Mouse (Mus musculus) embryonic facial prominence, embryonic 11.5 days (tissue): ENCODE measurements around the gene Gm10273. TPM values are rescaled to one million over a fixed set of nuclear protein-coding genes. Genes with fewer than 3 reads are reported as not detected.

Experiments used
- ATAC-seq: fragments of 200-750 bp; cut with Nextera tagmentation; replicated peaks from 2 replicates; pipeline ENCODE4 v1.8.0; 2017; ENCODE audit warnings: low read depth; ENCODE audit not compliant: insufficient number of reproducible peaks, low FRiP score, low TSS enrichment
- DNase-seq: peaks from one replicate; pipeline ENCODE4 v3.0.0-alpha.2; 2015; ENCODE audit warnings: low spot score
- H3K27ac ChIP-seq: fragments of 300-500 bp; sonication (generic); replicated peaks from 2 replicates; pipeline ENCODE4 v1.5.1; 2014; ENCODE audit warnings: mild to moderate bottlenecking, low read depth, low read length, control low read depth
- H3K27me3 ChIP-seq: fragments of 300-500 bp; sonication (generic); 2 replicates; pipeline ENCODE4 v1.6.1; 2014; ENCODE audit warnings: mild to moderate bottlenecking, low read length, moderate library complexity, mixed read lengths; ENCODE audit not compliant: control insufficient read depth, insufficient read depth
- H3K36me3 ChIP-seq: fragments of 300-500 bp; sonication (generic); replicated peaks from 2 replicates; pipeline ENCODE4 v1.6.1; 2014; ENCODE audit warnings: low read depth, mild to moderate bottlenecking, low read length, moderate library complexity, mixed read lengths; ENCODE audit not compliant: control insufficient read depth, insufficient read depth
- H3K4me1 ChIP-seq: fragments of 300-500 bp; sonication (generic); 2 replicates; pipeline ENCODE4 v1.6.1; 2014; ENCODE audit warnings: low read length, mixed read lengths; ENCODE audit not compliant: control insufficient read depth, insufficient read depth
- H3K4me2 ChIP-seq: fragments of 300-500 bp; sonication (generic); 2 replicates; pipeline ENCODE4 v1.6.1; 2014; ENCODE audit warnings: low read depth, mild to moderate bottlenecking, control low read depth, low read length, moderate library complexity
- H3K4me3 ChIP-seq: fragments of 300-500 bp; sonication (generic); 2 replicates; pipeline ENCODE4 v1.5.1; 2014; ENCODE audit warnings: low read depth, low read length, control low read depth
- H3K9ac ChIP-seq: fragments of 300-500 bp; sonication (generic); replicated peaks from 2 replicates; pipeline ENCODE4 v1.6.1; 2014; ENCODE audit warnings: mild to moderate bottlenecking, control low read depth, low read length
- H3K9me3 ChIP-seq: fragments of 300-500 bp; sonication (generic); replicated peaks from 2 replicates; pipeline ENCODE4 v1.6.1; 2016; ENCODE audit warnings: mild to moderate bottlenecking, low read length, inconsistent platforms, mixed read lengths; ENCODE audit not compliant: control insufficient read depth
- WGBS: fragments of 180-500 bp; shearing (Covaris S2); extraction: QIAGEN DNeasy Blood & Tissue Kit; methylation state at CpG from one replicate; pipeline ENCODE4 v1.1.7; 2014; 5-methylcytosine and 5-hydroxymethylcytosine counted together
- polyA plus RNA-seq: library from polyadenylated mRNA; unstranded; fragments of >200 nt; fragmentation: Nextera tagmentation; extraction: Ambion mirVana; gene quantifications from 2 replicates; pipeline ENCODE4 v1.2.1, GENCODE M21; 2014

Gene Gm10273
- polyA plus RNA-seq, 1 experiment from 2014 or later: 1.3 TPM

- H3K36me3 ChIP-seq: no peaks in the 10 kb centered on the region
- ATAC-seq (no peak), DNase-seq (no peak)
- no peak overlapping the region for H3K4me3 ChIP-seq
- H3K4me1 ChIP-seq: no peaks in the 10 kb centered on the region
- no peak overlapping the region for H3K9ac ChIP-seq
- 62% methylated on average over 10 of the region's 10 CpGs for WGBS
- no peaks in the 10 kb centered on the region for H3K9me3 ChIP-seq
- H3K27me3 ChIP-seq: no peaks in the 10 kb centered on the region
- H3K4me2 ChIP-seq: no peak overlapping the region
- no peak overlapping the region for H3K27ac ChIP-seq
Observed at GRCm38 (mm10) chr10:59403793-59404149, 8.3 kb downstream of the Gm10273 start.

- ATAC-seq: no peak
- DNase-seq: no peak
- no peaks in the 10 kb centered on the region for H3K9me3 ChIP-seq
- no peak overlapping the region for H3K27ac ChIP-seq
- H3K4me1 ChIP-seq: no peaks in the 10 kb centered on the region
- WGBS: 70% methylated on average over 6 of the region's 6 CpGs
- no peak overlapping the region for H3K4me2 ChIP-seq
- H3K27me3 ChIP-seq: no peaks in the 10 kb centered on the region
- no peak overlapping the region for H3K9ac ChIP-seq
- no peaks in the 10 kb centered on the region for H3K36me3 ChIP-seq
- no peak overlapping the region for H3K4me3 ChIP-seq
Observed at GRCm38 (mm10) chr10:59408499-59408898, 13.1 kb downstream of the Gm10273 start.

- ATAC-seq (no peak), DNase-seq (no peak)
- Histone ChIP-seq H3K9me3 (no peaks in the 10 kb centered on the region), H3K27me3 (no peaks in the 10 kb centered on the region), H3K36me3 (no peaks in the 10 kb centered on the region), H3K4me2 (no peak overlapping the region), H3K4me3 (no peak overlapping the region), H3K9ac (no peak overlapping the region), H3K4me1 (no peaks in the 10 kb centered on the region), H3K27ac (no peak overlapping the region)
- WGBS: 73% methylated on average over 12 of the region's 12 CpGs
Observed at GRCm38 (mm10) chr10:59410264-59410663, 14.8 kb downstream of the Gm10273 start.

GRCm38 (mm10) chr10:59413711-59414110 is 18.3 kb downstream of the Gm10273 start:
- H3K36me3 ChIP-seq: no peaks in the 10 kb centered on the region
- DNase-seq: no peak
- no peak for ATAC-seq
- no peaks in the 10 kb centered on the region for H3K27me3 ChIP-seq
- H3K9me3 ChIP-seq: no peaks in the 10 kb centered on the region
- H3K4me2 ChIP-seq: no peak overlapping the region
- no peaks in the 10 kb centered on the region for H3K4me1 ChIP-seq
- no peak overlapping the region for H3K27ac ChIP-seq
- 82% methylated on average over 4 of the region's 4 CpGs for WGBS
- H3K4me3 ChIP-seq: no peak overlapping the region
- no peak overlapping the region for H3K9ac ChIP-seq

GRCm38 (mm10) chr10:59416623-59417022 is 21.2 kb downstream of the Gm10273 start:
- WGBS: 89% methylated on average over 3 of the region's 3 CpGs

GRCm38 (mm10) chr10:59419516-59419915 is 24.1 kb downstream of the Gm10273 start:
- H3K9ac ChIP-seq: no peak overlapping the region
- WGBS: 72% methylated on average over 4 of the region's 4 CpGs
- no peaks in the 10 kb centered on the region for H3K9me3 ChIP-seq
- no peak for DNase-seq
- H3K27ac ChIP-seq: no peak overlapping the region
- no peaks in the 10 kb centered on the region for H3K27me3 ChIP-seq
- H3K36me3 ChIP-seq: no peaks in the 10 kb centered on the region
- no peak overlapping the region for H3K4me2 ChIP-seq
- no peaks in the 10 kb centered on the region for H3K4me1 ChIP-seq
- no peak overlapping the region for H3K4me3 ChIP-seq
- no peak for ATAC-seq

More at GRCm38 (mm10) chr10:59416623-59417022, 21.2 kb downstream of the Gm10273 start:
- no peak overlapping the region for H3K9ac ChIP-seq
- H3K27ac ChIP-seq: no peak overlapping the region
- no peaks in the 10 kb centered on the region for H3K4me1 ChIP-seq
- DNase-seq: no peak
- H3K4me3 ChIP-seq: no peak overlapping the region
- no peak overlapping the region for H3K4me2 ChIP-seq
- H3K9me3 ChIP-seq: no peaks in the 10 kb centered on the region
- no peaks in the 10 kb centered on the region for H3K27me3 ChIP-seq
- no peak for ATAC-seq
- no peaks in the 10 kb centered on the region for H3K36me3 ChIP-seq

- H3K36me3 ChIP-seq: no peaks in the 10 kb centered on the region
- H3K27me3 ChIP-seq: no peaks in the 10 kb centered on the region
- H3K9me3 ChIP-seq: no peaks in the 10 kb centered on the region
- no peaks in the 10 kb centered on the region for H3K4me1 ChIP-seq
- H3K9ac ChIP-seq: no peak overlapping the region
- no peak for ATAC-seq
- no peak overlapping the region for H3K27ac ChIP-seq
- no peak overlapping the region for H3K4me2 ChIP-seq
- WGBS: 74% methylated on average over 3 of the region's 3 CpGs
- no peak overlapping the region for H3K4me3 ChIP-seq
- DNase-seq: no peak
Observed at GRCm38 (mm10) chr10:59424453-59424852, 29.0 kb downstream of the Gm10273 start.

- Histone ChIP-seq H3K36me3 (no peaks in the 10 kb centered on the region), H3K9me3 (no peaks in the 10 kb centered on the region), H3K4me3 (no peak overlapping the region), H3K9ac (no peak overlapping the region), H3K4me1 (no peaks in the 10 kb centered on the region), H3K27me3 (no peaks in the 10 kb centered on the region), H3K27ac (no peak overlapping the region), H3K4me2 (no peak overlapping the region)
- ATAC-seq (no peak), DNase-seq (no peak)
- 89% methylated on average over 7 of the region's 7 CpGs for WGBS
Observed at GRCm38 (mm10) chr10:59425369-59425768, 29.9 kb downstream of the Gm10273 start.
